Mouse (Mus musculus) midbrain, embryonic 16.5 days (tissue): ENCODE data around the gene Lrrc73. TPM values are rescaled to one million over a fixed set of nuclear protein-coding genes. Genes with fewer than 3 reads are reported as not detected.
A peak's percentile ranks its signal among the peaks of the same experiment; 100 is the strongest.

ENCODE experiments used
- ATAC-seq: fragments of 200-750 bp; cut with Nextera tagmentation; 2 replicates; pipeline ENCODE4 v1.8.0; 2017; ENCODE audit warnings: moderate TSS enrichment
- H3K27ac ChIP-seq: fragments of 300-500 bp; sonication (generic); 2 replicates; pipeline ENCODE4 v1.5.1; 2014; ENCODE audit warnings: mild to moderate bottlenecking, low read length, mixed read lengths
- H3K27me3 ChIP-seq: fragments of 300-500 bp; sonication (generic); 2 replicates; pipeline ENCODE4 v1.6.1; 2014; ENCODE audit warnings: low read depth, low read length, mixed read lengths; ENCODE audit not compliant: control insufficient read depth, insufficient read depth
- H3K36me3 ChIP-seq: fragments of 300-500 bp; sonication (generic); 2 replicates; pipeline ENCODE4 v1.6.1; 2014; ENCODE audit warnings: mild to moderate bottlenecking, low read length, moderate library complexity, mixed read lengths; ENCODE audit not compliant: control insufficient read depth, insufficient read depth
- H3K4me1 ChIP-seq: fragments of 300-500 bp; sonication (generic); 2 replicates; pipeline ENCODE4 v1.6.1; 2014; ENCODE audit warnings: mild to moderate bottlenecking, low read length, mixed read lengths; ENCODE audit not compliant: control insufficient read depth, insufficient read depth
- H3K4me2 ChIP-seq: fragments of 300-500 bp; sonication (generic); 2 replicates; pipeline ENCODE4 v1.6.1; 2014; ENCODE audit warnings: mild to moderate bottlenecking, low read length, mixed read lengths
- H3K4me3 ChIP-seq: fragments of 300-500 bp; sonication (generic); 2 replicates; pipeline ENCODE4 v1.5.1; 2014; ENCODE audit warnings: low read depth, mild to moderate bottlenecking, low read length, moderate library complexity, mixed read lengths
- H3K9ac ChIP-seq: fragments of 300-500 bp; sonication (generic); 2 replicates; pipeline ENCODE4 v1.6.1; 2014; ENCODE audit warnings: low read depth, low read length, mixed read lengths
- H3K9me3 ChIP-seq: fragments of 300-500 bp; sonication (generic); replicated peaks from 2 replicates; pipeline ENCODE4 v1.6.1; 2014; ENCODE audit warnings: mild to moderate bottlenecking, low read length, mixed read lengths; ENCODE audit not compliant: control insufficient read depth, poor library complexity, severe bottlenecking
- WGBS: fragments of 180-500 bp; shearing (Covaris S2); extraction: QIAGEN DNeasy Blood & Tissue Kit; methylation state at CpG from one replicate; pipeline ENCODE4 v1.1.7; 2014; 5-methylcytosine and 5-hydroxymethylcytosine counted together
- polyA plus RNA-seq: library from polyadenylated mRNA; unstranded; fragments of >200 nt; fragmentation: Nextera tagmentation; extraction: Ambion mirVana; gene quantifications from 2 replicates; pipeline ENCODE4 v1.2.1, GENCODE M21; 2015

The Lrrc73 gene
- polyA plus RNA-seq, 1 experiment from 2014 or later: 18.3 TPM

GRCm38 (mm10) chr17:46278011-46278765 is 24.9 kb downstream of the Lrrc73 start:
- Histone ChIP-seq H3K27me3 (no peaks in the 10 kb centered on the region), H3K9me3 (no peaks in the 10 kb centered on the region), H3K36me3 (no peaks in the 10 kb centered on the region), H3K27ac (no peak overlapping the region), H3K4me1 (peaks cover 11% of the 10 kb centered on the region), H3K4me2 (no peak overlapping the region), H3K4me3 (no peak overlapping the region), H3K9ac (no peak overlapping the region)
- ATAC-seq: no peak
- WGBS: 94% methylated on average over 12 of the region's 12 CpGs

- ATAC-seq: peak; percentile 98
- H3K9ac ChIP-seq: peak within 1 kb of the TSS; percentile 70
- peak within 1 kb of the TSS; percentile 82 for H3K4me2 ChIP-seq
- under 1% methylated on average over 35 of the region's 37 CpGs for WGBS
- no peaks in the 10 kb centered on the region for H3K9me3 ChIP-seq
- no peaks in the 10 kb centered on the region for H3K36me3 ChIP-seq
- H3K27me3 ChIP-seq: no peaks in the 10 kb centered on the region
- peak within 1 kb of the TSS; percentile 44 for H3K4me3 ChIP-seq
- peaks cover 15% of the 10 kb centered on the region for H3K4me1 ChIP-seq
- H3K27ac ChIP-seq: peak within 1 kb of the TSS; percentile 23
These were observed 29.3 kb downstream of the Lrrc73 start, which contains the start of gene Tjap1 for GRCm38 (mm10) chr17:46282483-46283123. Gene Tjap1, minus strand, starts transcription at chr17:46283026.

- H3K27me3 ChIP-seq: no peaks in the 10 kb centered on the region
- peak overlapping the region; percentile 44 for H3K4me3 ChIP-seq
- ATAC-seq: peak; percentile 64
- peak overlapping the region; percentile 70 for H3K9ac ChIP-seq
- H3K9me3 ChIP-seq: no peaks in the 10 kb centered on the region
- H3K4me1 ChIP-seq: peaks cover 15% of the 10 kb centered on the region
- peak overlapping the region; percentile 23 for H3K27ac ChIP-seq
- 20% methylated on average over 9 of the region's 9 CpGs for WGBS
- peak overlapping the region; percentile 82 for H3K4me2 ChIP-seq
- no peaks in the 10 kb centered on the region for H3K36me3 ChIP-seq
These were observed 29.8 kb downstream of the Lrrc73 start for GRCm38 (mm10) chr17:46283140-46283539.

GRCm38 (mm10) chr17:46283911-46284310 is 30.6 kb downstream of the Lrrc73 start:
- Histone ChIP-seq H3K36me3 (no peaks in the 10 kb centered on the region), H3K4me1 (peaks cover 15% of the 10 kb centered on the region), H3K9me3 (no peaks in the 10 kb centered on the region), H3K27ac (no peak overlapping the region), H3K9ac (no peak overlapping the region), H3K4me2 (no peak overlapping the region), H3K4me3 (no peak overlapping the region), H3K27me3 (no peaks in the 10 kb centered on the region)
- no peak for ATAC-seq
- whole genome bisulfite sequencing: 92% methylated on average over 8 of the region's 8 CpGs

- H3K9ac ChIP-seq: no peak overlapping the region
- H3K4me2 ChIP-seq: no peak overlapping the region
- no peak for ATAC-seq
- no peaks in the 10 kb centered on the region for H3K27me3 ChIP-seq
- H3K4me3 ChIP-seq: no peak overlapping the region
- no peaks in the 10 kb centered on the region for H3K36me3 ChIP-seq
- 56% methylated on average over 7 of the region's 7 CpGs for WGBS
- H3K4me1 ChIP-seq: peaks cover 15% of the 10 kb centered on the region
- no peak overlapping the region for H3K27ac ChIP-seq
- no peaks in the 10 kb centered on the region for H3K9me3 ChIP-seq
These were observed 31.3 kb downstream of the Lrrc73 start for GRCm38 (mm10) chr17:46284653-46285052.

- Histone ChIP-seq H3K36me3 (no peaks in the 10 kb centered on the region), H3K9ac (no peak overlapping the region), H3K4me1 (peaks cover 15% of the 10 kb centered on the region), H3K9me3 (no peaks in the 10 kb centered on the region), H3K4me3 (no peak overlapping the region), H3K4me2 (no peak overlapping the region), H3K27me3 (no peaks in the 10 kb centered on the region), H3K27ac (no peak overlapping the region)
- 74% methylated on average over 6 of the region's 6 CpGs for WGBS
- ATAC-seq: no peak
These were observed 32.1 kb downstream of the Lrrc73 start for GRCm38 (mm10) chr17:46285407-46285806.

- H3K27me3 ChIP-seq: no peaks in the 10 kb centered on the region
- no peaks in the 10 kb centered on the region for H3K9me3 ChIP-seq
- H3K4me1 ChIP-seq: peaks cover 6% of the 10 kb centered on the region
- H3K27ac ChIP-seq: no peak overlapping the region
- ATAC-seq: no peak
- no peak overlapping the region for H3K4me2 ChIP-seq
- 0 out of 2 replicates have a peak overlapping the region, but pooled peaks have one; percentile 10 for H3K9ac ChIP-seq
- 40% methylated on average over 9 of the region's 11 CpGs for WGBS
- H3K36me3 ChIP-seq: no peaks in the 10 kb centered on the region
- no peak overlapping the region for H3K4me3 ChIP-seq
These were observed 34.4 kb downstream of the Lrrc73 start for GRCm38 (mm10) chr17:46287678-46288095.

GRCm38 (mm10) chr17:46296601-46297000 is 43.3 kb downstream of the Lrrc73 start:
- WGBS: 42% methylated on average over 6 of the region's 6 CpGs
- peak overlapping the region; percentile 91 for H3K4me2 ChIP-seq
- H3K27me3 ChIP-seq: peaks cover 16% of the 10 kb centered on the region
- H3K27ac ChIP-seq: peak overlapping the region; percentile 87
- ATAC-seq: no peak
- peaks cover 10% of the 10 kb centered on the region for H3K4me1 ChIP-seq
- peak overlapping the region; percentile 89 for H3K4me3 ChIP-seq
- no peaks in the 10 kb centered on the region for H3K9me3 ChIP-seq
- peak overlapping the region; percentile 94 for H3K9ac ChIP-seq
- no peaks in the 10 kb centered on the region for H3K36me3 ChIP-seq

GRCm38 (mm10) chr17:46297028-46297363 is 43.7 kb downstream of the Lrrc73 start:
- Histone ChIP-seq H3K4me2 (peak overlapping the region; percentile 91), H3K4me3 (peak overlapping the region; percentile 89), H3K27ac (peak overlapping the region; percentile 87), H3K9ac (peak overlapping the region; percentile 94), H3K4me1 (peaks cover 10% of the 10 kb centered on the region), H3K27me3 (peaks cover 16% of the 10 kb centered on the region), H3K9me3 (no peaks in the 10 kb centered on the region), H3K36me3 (no peaks in the 10 kb centered on the region)
- 7% methylated on average over 6 of the region's 6 CpGs for WGBS
- ATAC-seq: no peak
